Mouse (Mus musculus) erythroblast, embryonic 14.5 days (primary cell): ENCODE results near the gene Slc7a7. TPM values are rescaled to one million over a fixed set of nuclear protein-coding genes. Genes with fewer than 3 reads are reported as not detected.

Experiments used
- H3K27me3 ChIP-seq: 2 replicates; pipeline ENCODE4 v1.6.1; 2012; ENCODE audit warnings: inconsistent platforms; ENCODE audit not compliant: control insufficient read depth
- H3K36me3 ChIP-seq: 2 replicates; pipeline ENCODE4 v1.6.1; 2012; ENCODE audit warnings: mild to moderate bottlenecking, inconsistent platforms; ENCODE audit not compliant: control insufficient read depth
- H3K4me1 ChIP-seq: 2 replicates; pipeline ENCODE4 v1.6.1; 2012; ENCODE audit warnings: inconsistent platforms; ENCODE audit not compliant: control insufficient read depth
- H3K4me3 ChIP-seq: replicated peaks from 2 replicates; pipeline ENCODE3; 2012; ENCODE audit warnings: moderate library complexity, mild to moderate bottlenecking, inconsistent platforms
- H3K9me3 ChIP-seq: 2 replicates; pipeline ENCODE4 v1.6.1; 2012; ENCODE audit warnings: low read length, inconsistent platforms, mixed read lengths; ENCODE audit not compliant: control insufficient read depth
- GATA1 ChIP-seq: IDR thresholded peaks from 2 replicates; pipeline ENCODE4 v1.6.1; 2012; ENCODE audit warnings: low read length, inconsistent platforms, mixed read lengths
- TAL1 ChIP-seq: IDR thresholded peaks from 3 replicates; pipeline ENCODE4 v1.6.1; 2012; ENCODE audit warnings: low read length, inconsistent platforms, mixed read lengths
- polyA plus RNA-seq: library from polyadenylated mRNA; stranded (reverse); fragments of >175 nt; gene quantifications from 2 replicates; pipeline ENCODE4 v1.2.3, GENCODE M21; 2012

Slc7a7 gene
- polyA plus RNA-seq, 1 experiment = 0.06 TPM

GRCm38 (mm10) chr14:54415241-54416020 lies 2.1 kb downstream of the Slc7a7 start:
- TF ChIP-seq TAL1 (no peak), GATA1 (no peak)
- H3K4me1 ChIP-seq = peaks cover 16% of the 10 kb centered on the region
- H3K9me3 ChIP-seq = no peaks in the 10 kb centered on the region
- H3K27me3 ChIP-seq = peaks cover 12% of the 10 kb centered on the region
- H3K4me3 ChIP-seq = no peak overlapping the region
- no peaks in the 10 kb centered on the region for H3K36me3 ChIP-seq

DNA sequence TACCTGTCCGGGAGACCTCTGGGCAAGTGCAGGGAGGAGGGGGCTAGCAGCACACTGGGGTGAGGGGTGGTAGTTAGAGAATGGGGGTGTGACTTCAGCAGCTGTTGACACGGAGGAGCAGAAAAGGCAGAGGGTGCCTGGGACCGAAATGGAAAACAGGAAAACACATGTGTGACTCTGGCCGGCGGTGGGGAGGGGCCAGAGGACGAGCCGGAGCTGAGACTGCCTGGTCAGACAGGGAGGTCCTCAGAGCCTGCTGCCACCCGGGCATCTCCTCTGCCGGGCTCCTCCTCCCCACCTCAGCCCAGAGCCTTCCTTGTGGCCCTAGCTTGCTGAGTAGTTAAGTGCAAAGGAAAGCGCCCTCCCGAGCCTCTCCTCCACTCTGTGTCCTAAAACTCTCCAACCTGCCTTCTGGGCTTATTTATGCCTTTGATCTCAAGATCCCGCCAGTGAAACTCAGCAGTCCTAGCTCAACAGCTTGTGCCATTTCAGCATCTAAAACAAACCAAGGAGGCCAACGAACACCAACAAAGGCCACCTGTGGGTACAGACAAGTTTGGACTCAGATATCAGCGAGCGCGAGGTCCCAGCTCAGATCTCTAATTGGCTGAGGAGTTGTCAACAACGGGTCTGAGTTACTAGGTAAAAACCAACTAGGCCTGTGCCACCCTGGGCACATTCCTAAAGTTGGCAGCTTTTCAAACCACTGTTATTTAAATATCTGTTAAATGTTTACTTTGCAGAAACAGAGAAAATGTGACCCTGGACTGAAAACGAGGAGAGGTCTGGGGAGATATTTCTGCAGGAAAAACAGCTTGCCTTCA lies 3.5 kb downstream of the Slc7a7 start:
- TF ChIP-seq TAL1 = no peak
- no peak for TF ChIP-seq GATA1
- H3K27me3 ChIP-seq = peaks cover 12% of the 10 kb centered on the region

GRCm38 (mm10) chr14:54412629-54413170 lies 4.9 kb downstream of the Slc7a7 start:
- no peaks in the 10 kb centered on the region for H3K36me3 ChIP-seq
- TF ChIP-seq TAL1 = no peak
- TF ChIP-seq GATA1 = no peak
- H3K4me3 ChIP-seq = no peak overlapping the region
- no peaks in the 10 kb centered on the region for H3K9me3 ChIP-seq
- H3K27me3 ChIP-seq = peaks cover 12% of the 10 kb centered on the region
- peaks cover 14% of the 10 kb centered on the region for H3K4me1 ChIP-seq

More for the DNA sequence above, 3.5 kb downstream of the Slc7a7 start:
- H3K36me3 ChIP-seq = no peaks in the 10 kb centered on the region
- H3K9me3 ChIP-seq = no peaks in the 10 kb centered on the region
- no peak overlapping the region for H3K4me3 ChIP-seq
- peaks cover 17% of the 10 kb centered on the region for H3K4me1 ChIP-seq

- no peak for TF ChIP-seq GATA1
- no peak for TF ChIP-seq TAL1
- H3K4me1 ChIP-seq = peaks cover 8% of the 10 kb centered on the region
- H3K4me3 ChIP-seq = no peak overlapping the region
- no peaks in the 10 kb centered on the region for H3K36me3 ChIP-seq
- H3K27me3 ChIP-seq = peaks cover 6% of the 10 kb centered on the region
- no peaks in the 10 kb centered on the region for H3K9me3 ChIP-seq
Measured at GRCm38 (mm10) chr14:54412000-54412576, 5.5 kb downstream of the Slc7a7 start.

DNA sequence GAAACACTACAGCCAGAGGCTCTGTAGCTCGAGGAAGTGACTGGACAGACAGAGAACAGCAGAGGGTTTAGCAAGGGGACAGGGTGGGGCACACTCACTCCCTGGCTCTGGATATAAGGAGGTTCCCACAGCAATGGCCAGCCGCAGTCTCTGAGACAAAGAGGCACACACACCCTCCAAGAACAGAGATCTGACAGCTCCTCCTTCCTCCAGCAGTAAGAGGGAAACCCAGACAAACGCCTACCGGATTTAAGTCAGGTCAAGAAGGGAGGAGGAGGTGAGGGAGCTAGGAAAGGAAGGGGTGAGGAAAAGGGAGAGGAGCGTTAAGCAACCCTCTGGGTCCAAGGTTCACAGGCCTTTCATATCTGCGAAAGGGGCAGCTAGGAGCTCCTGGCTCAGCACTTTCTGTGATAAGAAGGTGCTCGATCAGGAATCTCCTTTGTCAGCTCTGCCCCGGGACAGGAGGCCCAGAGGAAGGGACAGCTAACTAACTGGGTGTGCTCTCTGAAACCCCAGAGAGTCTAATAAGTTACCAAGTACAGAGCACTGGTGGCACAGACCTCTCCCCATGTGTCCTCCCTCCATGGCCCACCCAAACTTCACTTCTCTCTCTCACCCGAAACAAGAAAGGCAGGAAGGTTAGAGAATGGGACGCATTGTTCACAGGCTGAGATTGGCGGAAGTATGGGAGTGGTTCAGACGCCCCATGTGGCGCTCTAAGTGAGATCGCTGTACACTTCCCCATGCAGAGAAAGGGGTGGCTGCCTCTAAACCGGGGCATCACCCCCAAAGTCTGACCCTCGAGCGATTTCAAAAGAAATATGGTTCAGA lies 7.4 kb downstream of the Slc7a7 start:
- Histone ChIP-seq H3K4me1 (peaks cover 5% of the 10 kb centered on the region), H3K36me3 (no peaks in the 10 kb centered on the region; the same call in 1 of the 2 replicates), H3K4me3 (no peak overlapping the region)

GRCm38 (mm10) chr14:54409057-54409645 lies 8.4 kb downstream of the Slc7a7 start:
- TF ChIP-seq GATA1 (no peak), TAL1 (no peak)
- Histone ChIP-seq H3K4me3 (no peak overlapping the region), H3K9me3 (no peaks in the 10 kb centered on the region), H3K36me3 (no peaks in the 10 kb centered on the region; the same call in 1 of the 2 replicates), H3K27me3 (no peaks in the 10 kb centered on the region), H3K4me1 (peaks cover 5% of the 10 kb centered on the region)

More for the DNA sequence above, 7.4 kb downstream of the Slc7a7 start:
- Histone ChIP-seq H3K9me3 (no peaks in the 10 kb centered on the region), H3K27me3 (no peaks in the 10 kb centered on the region)
- TF ChIP-seq GATA1 (no peak), TAL1 (no peak)

- H3K4me1 ChIP-seq = peaks cover 2% of the 10 kb centered on the region; the same call in 1 of the 2 replicates
- no peaks in the 10 kb centered on the region for H3K27me3 ChIP-seq
- H3K4me3 ChIP-seq = no peak overlapping the region
- TF ChIP-seq GATA1 (no peak), TAL1 (no peak)
- no peaks in the 10 kb centered on the region; the same call in 1 of the 2 replicates for H3K36me3 ChIP-seq
- no peaks in the 10 kb centered on the region for H3K9me3 ChIP-seq
Measured at GRCm38 (mm10) chr14:54408336-54409056, 9.1 kb downstream of the Slc7a7 start.
